Mouse (Mus musculus) CH12.LX (cell line): ENCODE measurements around the gene Ttc29. TPM values are rescaled to one million over a fixed set of nuclear protein-coding genes. Genes with fewer than 3 reads are reported as not detected.

Experiments
- DNase-seq: peaks from one replicate; pipeline ENCODE4 v3.0.0-alpha.2; 2013; ENCODE audit errors: extremely low read depth
- H3K27ac ChIP-seq: 2 replicates; pipeline ENCODE4 v1.5.1; 2012; ENCODE audit warnings: low read depth, mild to moderate bottlenecking, control low read depth, moderate library complexity; ENCODE audit not compliant: insufficient read depth
- H3K27me3 ChIP-seq: replicated peaks from 2 replicates; pipeline ENCODE3; 2012; ENCODE audit warnings: inconsistent platforms
- H3K36me3 ChIP-seq, 2 experiments: replicated peaks in 1 of 2; 2 replicates each; pipeline versions ENCODE3 to v1.6.1; 2012; ENCODE audit warnings: inconsistent platforms in 1 of 2, low read length in 1 of 2, mild to moderate bottlenecking in 1 of 2, mixed read lengths in 1 of 2, moderate library complexity in 1 of 2; ENCODE audit not compliant: control insufficient read depth in 1 of 2, insufficient read depth in 1 of 2
- H3K4me1 ChIP-seq, 2 experiments: 2 replicates each; pipeline ENCODE4 v1.6.1; 2012; ENCODE audit warnings: inconsistent platforms in 1 of 2, moderate library complexity in 1 of 2; ENCODE audit not compliant: insufficient read depth in 2 of 2, control insufficient read depth in 1 of 2
- H3K4me2 ChIP-seq: 2 replicates; pipeline ENCODE4 v1.6.1; 2012; ENCODE audit warnings: low read depth, mild to moderate bottlenecking, control low read depth; ENCODE audit not compliant: poor library complexity, insufficient read depth, severe bottlenecking
- H3K4me3 ChIP-seq, 3 experiments: fragments of 150-350 bp in 1 of 3; sonication (generic) in 1 of 3; replicated peaks in 1 of 3; 2 replicates each; pipeline versions ENCODE3 to v1.5.1; 2011 to 2012; ENCODE audit warnings: low read depth in 2 of 3, low read length in 2 of 3, mild to moderate bottlenecking in 2 of 3, moderate library complexity in 2 of 3, control low read depth in 1 of 3, improper control_type of control experiment in 1 of 3, inconsistent platforms in 1 of 3, mixed read lengths in 1 of 3; ENCODE audit not compliant: poor library complexity in 1 of 3
- H3K79me2 ChIP-seq: replicated peaks from 2 replicates; pipeline ENCODE4 v1.6.1; 2012; ENCODE audit warnings: mild to moderate bottlenecking, moderate library complexity; ENCODE audit not compliant: control insufficient read depth, poor library complexity, insufficient read depth, severe bottlenecking; ENCODE audit errors: extremely low read depth
- H3K9ac ChIP-seq: 2 replicates; pipeline ENCODE4 v1.6.1; 2012; ENCODE audit warnings: low read depth, mild to moderate bottlenecking, control low read depth, moderate library complexity; ENCODE audit not compliant: insufficient read depth
- H3K9me3 ChIP-seq: replicated peaks from 2 replicates; pipeline ENCODE3; 2012; ENCODE audit warnings: low read length, inconsistent platforms, mixed read lengths
- BHLHE40 ChIP-seq: IDR thresholded peaks from 2 replicates; pipeline ENCODE4 v1.6.1; 2011; ENCODE audit warnings: mild to moderate bottlenecking, low read depth, low read length, improper control_type of control experiment
- CTCF ChIP-seq, 2 experiments: IDR thresholded peaks in 1 of 2; conservative IDR thresholded peaks in 1 of 2; 2 replicates each; pipeline ENCODE4 v1.5.1; 2011 to 2012; ENCODE audit warnings: low read depth in 2 of 2, low read length in 2 of 2, improper control_type of control experiment in 1 of 2, inconsistent platforms in 1 of 2, mild to moderate bottlenecking in 1 of 2, moderate library complexity in 1 of 2
- ETS1 ChIP-seq: conservative IDR thresholded peaks from 2 replicates; pipeline ENCODE4 v1.6.1; 2012; ENCODE audit warnings: low read depth, mild to moderate bottlenecking, inconsistent platforms, low read length, improper control_type of control experiment, moderate library complexity
- HCFC1 ChIP-seq: IDR thresholded peaks from 2 replicates; pipeline ENCODE4 v1.6.1; 2012; ENCODE audit warnings: low read depth, mild to moderate bottlenecking, inconsistent platforms, low read length, improper control_type of control experiment
- MAFK ChIP-seq: IDR thresholded peaks from 2 replicates; pipeline ENCODE4 v1.6.1; 2011; ENCODE audit warnings: low read length, improper control_type of control experiment; ENCODE audit not compliant: insufficient replicate concordance
- MAX ChIP-seq: IDR thresholded peaks from 2 replicates; pipeline ENCODE4 v1.6.1; 2011; ENCODE audit warnings: low read length, improper control_type of control experiment
- MAZ ChIP-seq: IDR thresholded peaks from 2 replicates; pipeline ENCODE4 v1.6.1; 2012; ENCODE audit warnings: low read depth, mild to moderate bottlenecking, inconsistent platforms, low read length, improper control_type of control experiment, moderate library complexity
- MEF2A ChIP-seq: IDR thresholded peaks from 2 replicates; pipeline ENCODE4 v1.6.1; 2014; ENCODE audit warnings: low read depth, mild to moderate bottlenecking, inconsistent platforms, low read length, improper control_type of control experiment, borderline replicate concordance
- MYC ChIP-seq: IDR thresholded peaks from 2 replicates; pipeline ENCODE4 v1.6.1; 2011; ENCODE audit warnings: low read depth, mild to moderate bottlenecking, improper control_type of control experiment, low read length
- NRF1 ChIP-seq: IDR thresholded peaks from 2 replicates; pipeline ENCODE4 v1.6.1; 2014; ENCODE audit warnings: low read depth, mild to moderate bottlenecking, inconsistent platforms, low read length, improper control_type of control experiment, moderate library complexity
- POLR2A ChIP-seq: IDR thresholded peaks from 2 replicates; pipeline ENCODE4 v1.6.1; 2011; ENCODE audit warnings: low read depth, mild to moderate bottlenecking, improper control_type of control experiment, low read length
- POLR2AphosphoS2 ChIP-seq: IDR thresholded peaks from 2 replicates; pipeline ENCODE4 v1.6.1; 2011; ENCODE audit warnings: low read depth, low read length, improper control_type of control experiment
- RAD21 ChIP-seq: IDR thresholded peaks from 2 replicates; pipeline ENCODE4 v1.6.1; 2011; ENCODE audit warnings: low read depth, mild to moderate bottlenecking, low read length, improper control_type of control experiment, moderate library complexity
- SMC3 ChIP-seq: IDR thresholded peaks from 2 replicates; pipeline ENCODE4 v1.6.1; 2011; ENCODE audit warnings: low read depth, low read length, improper control_type of control experiment
- USF1 ChIP-seq: IDR thresholded peaks from 2 replicates; pipeline ENCODE4 v1.6.1; 2014; ENCODE audit warnings: low read depth, mild to moderate bottlenecking, inconsistent platforms, low read length, improper control_type of control experiment
- ZMIZ1 ChIP-seq: IDR thresholded peaks from 2 replicates; pipeline ENCODE4 v1.6.1; 2012; ENCODE audit warnings: low read depth, mild to moderate bottlenecking, inconsistent platforms, low read length, improper control_type of control experiment
- dilution Hi-C: fragments of 300-500 bp; cut with MboI; formaldehyde crosslinking; loops from 2 replicates; pipeline ENCODE4 v1.14.3; 2020; ENCODE audit warnings: low sequenced_read_pairs; ENCODE audit not compliant: extremely low pct_unique_long_range_greater_than_20kb, extremely low pct_ligation_motif_present
- in situ Hi-C: fragments of 300-500 bp; cut with MboI; formaldehyde crosslinking; loops from 3 replicates; pipeline ENCODE4 v1.14.3; 2019; ENCODE audit warnings: low sequenced_read_pairs, low pct_ligation_motif_present, low pct_unique_long_range_greater_than_20kb, mixed read lengths
- polyA plus RNA-seq: library from polyadenylated mRNA; unstranded; fragments of >175 nt; gene quantifications from 2 replicates; pipeline ENCODE4 v1.2.1, GENCODE M21; 2012; ENCODE audit warnings: low read depth; ENCODE audit not compliant: insufficient read length
- total RNA-seq, 2 experiments: library from RNA; depleted of rRNA; stranded (reverse); fragments of 300-350 nt in 1 of 2; fragments of >200 nt in 1 of 2; gene quantifications; 2 replicates each; pipeline ENCODE4 v1.2.3; 2012 to 2014

The Ttc29 gene
- total and polyA plus RNA-seq, 3 experiments, result not detected

- TF ChIP-seq MEF2A, result no peak
- no peak for TF ChIP-seq POLR2AphosphoS2
- peak; percentile 29; the same call in 1 of the 2 replicates for TF ChIP-seq USF1
- no peak for TF ChIP-seq HCFC1
- TF ChIP-seq MAFK, result peak; percentile 70
- TF ChIP-seq NRF1, result no peak
- TF ChIP-seq BHLHE40, result no peak
- no peak for TF ChIP-seq MAX
- TF ChIP-seq, all 38 proteins: peak for 2
- Histone ChIP-seq H3K9ac (no peak overlapping the region), H3K9me3 (no peaks in the 10 kb centered on the region), H3K4me3 (no peak overlapping the region), H3K4me1 (peaks cover 12 to 26% of the 10 kb centered on the region in 2 experiments), H3K27ac (no peak overlapping the region), H3K4me2 (peak overlapping the region; percentile 45; the same call in 1 of the 2 replicates), H3K79me2 (no peaks in the 10 kb centered on the region), H3K27me3 (no peaks in the 10 kb centered on the region), H3K36me3 (no peaks in the 10 kb centered on the region)
- no peak for DNase-seq
- in situ Hi-C loops (no loop called here), dilution Hi-C loops (no loop called here)
Measured at GRCm38 (mm10) chr8:78278598-78278997, 65.5 kb downstream of the Ttc29 start.

GRCm38 (mm10) chr8:78284805-78285204 lies 71.7 kb downstream of the Ttc29 start:
- H3K79me2 ChIP-seq, result no peaks in the 10 kb centered on the region
- no peaks in the 10 kb centered on the region for H3K36me3 ChIP-seq
- dilution Hi-C loops (no loop called here), in situ Hi-C loops (no loop called here)
- H3K27me3 ChIP-seq, result no peaks in the 10 kb centered on the region
- no peaks in the 10 kb centered on the region for H3K9me3 ChIP-seq
- H3K4me2 ChIP-seq, result no peak overlapping the region
- H3K9ac ChIP-seq, result no peak overlapping the region
- peaks cover 7 to 15% of the 10 kb centered on the region in 2 experiments for H3K4me1 ChIP-seq
- H3K27ac ChIP-seq, result no peak overlapping the region
- TF ChIP-seq MAZ, result no peak
- no peak for TF ChIP-seq POLR2A
- no peak for TF ChIP-seq ZMIZ1
- TF ChIP-seq NRF1, result no peak
- no peak for TF ChIP-seq USF1
- no peak for TF ChIP-seq HCFC1
- no peak for TF ChIP-seq MYC
- no peak for TF ChIP-seq MAX
- no peak for TF ChIP-seq ETS1
- no peak for DNase-seq
- no peak overlapping the region for H3K4me3 ChIP-seq

GRCm38 (mm10) chr8:78285366-78285765 lies 72.3 kb downstream of the Ttc29 start:
- dilution Hi-C loops, result no loop called here
- Histone ChIP-seq H3K4me1 (peaks cover 7 to 19% of the 10 kb centered on the region in 2 experiments), H3K27me3 (no peaks in the 10 kb centered on the region), H3K9me3 (no peaks in the 10 kb centered on the region), H3K4me2 (no peak overlapping the region), H3K9ac (no peak overlapping the region), H3K79me2 (no peaks in the 10 kb centered on the region), H3K36me3 (no peaks in the 10 kb centered on the region), H3K27ac (no peak overlapping the region), H3K4me3 (no peak overlapping the region)
- in situ Hi-C loops, result no loop called here
- peak; percentile 35 for DNase-seq
- peak; percentile 41 for TF ChIP-seq RAD21
- peak; percentile 59 for TF ChIP-seq SMC3
- peak in 1 of 2 experiments; percentile 61; a peak in 2 of 4 replicates for TF ChIP-seq CTCF (conservative IDR thresholded peaks at IDR 0.05 in 1 of 2, IDR thresholded peaks at IDR 0.05 in 1 of 2; ENCODE audit: low read depth in 2 of 2, low read length in 2 of 2)
- no peak for TF ChIP-seq MYC
